Mouse (Mus musculus) neural tube, embryonic 14.5 days (tissue): ENCODE data around the gene Miga1. TPM values are rescaled to one million over a fixed set of nuclear protein-coding genes. Genes with fewer than 3 reads are reported as not detected.

Source experiments
- ATAC-seq: fragments of 200-750 bp; cut with Nextera tagmentation; 2 replicates; pipeline ENCODE4 v1.8.0; 2017; ENCODE audit warnings: low read depth, mild to moderate bottlenecking, moderate TSS enrichment, moderate library complexity
- H3K27ac ChIP-seq: fragments of 300-500 bp; sonication (generic); 2 replicates; pipeline ENCODE4 v1.5.1; 2014; ENCODE audit warnings: low read depth, mild to moderate bottlenecking, control low read depth, low read length, moderate library complexity, mixed read lengths
- H3K27me3 ChIP-seq: fragments of 300-500 bp; sonication (generic); 2 replicates; pipeline ENCODE4 v1.6.1; 2014; ENCODE audit warnings: low read length; ENCODE audit not compliant: control insufficient read depth, insufficient read depth
- H3K36me3 ChIP-seq: fragments of 300-500 bp; sonication (generic); 2 replicates; pipeline ENCODE4 v1.6.1; 2014; ENCODE audit warnings: low read length, mixed read lengths; ENCODE audit not compliant: control insufficient read depth, insufficient read depth
- H3K4me1 ChIP-seq: fragments of 300-500 bp; sonication (generic); 2 replicates; pipeline ENCODE4 v1.6.1; 2014; ENCODE audit warnings: low read length; ENCODE audit not compliant: control insufficient read depth, insufficient read depth
- H3K4me2 ChIP-seq: fragments of 300-500 bp; sonication (generic); 2 replicates; pipeline ENCODE4 v1.6.1; 2014; ENCODE audit warnings: mild to moderate bottlenecking, low read depth, low read length, control low read depth
- H3K4me3 ChIP-seq: fragments of 300-500 bp; sonication (generic); 2 replicates; pipeline ENCODE4 v1.5.1; 2014; ENCODE audit warnings: low read depth, low read length, control low read depth, mixed read lengths
- H3K9ac ChIP-seq: fragments of 300-500 bp; sonication (generic); replicated peaks from 2 replicates; pipeline ENCODE4 v1.6.1; 2014; ENCODE audit warnings: low read depth, mild to moderate bottlenecking, control low read depth, low read length, mixed read lengths
- H3K9me3 ChIP-seq: fragments of 300-500 bp; sonication (generic); 2 replicates; pipeline ENCODE4 v1.6.1; 2016; ENCODE audit warnings: low read length; ENCODE audit not compliant: control insufficient read depth
- WGBS: fragments of 180-500 bp; shearing (Covaris S2); extraction: QIAGEN DNeasy Blood & Tissue Kit; methylation state at CpG from one replicate; pipeline ENCODE4 v1.1.7; 2014; 5-methylcytosine and 5-hydroxymethylcytosine counted together
- polyA plus RNA-seq: library from polyadenylated mRNA; unstranded; fragments of >200 nt; fragmentation: Nextera tagmentation; extraction: Ambion mirVana; gene quantifications from 2 replicates; pipeline ENCODE4 v1.2.1, GENCODE M21; 2014

The Miga1 gene
- polyA plus RNA-seq: 22.5 and 24.1 TPM in 2 replicates

DNA sequence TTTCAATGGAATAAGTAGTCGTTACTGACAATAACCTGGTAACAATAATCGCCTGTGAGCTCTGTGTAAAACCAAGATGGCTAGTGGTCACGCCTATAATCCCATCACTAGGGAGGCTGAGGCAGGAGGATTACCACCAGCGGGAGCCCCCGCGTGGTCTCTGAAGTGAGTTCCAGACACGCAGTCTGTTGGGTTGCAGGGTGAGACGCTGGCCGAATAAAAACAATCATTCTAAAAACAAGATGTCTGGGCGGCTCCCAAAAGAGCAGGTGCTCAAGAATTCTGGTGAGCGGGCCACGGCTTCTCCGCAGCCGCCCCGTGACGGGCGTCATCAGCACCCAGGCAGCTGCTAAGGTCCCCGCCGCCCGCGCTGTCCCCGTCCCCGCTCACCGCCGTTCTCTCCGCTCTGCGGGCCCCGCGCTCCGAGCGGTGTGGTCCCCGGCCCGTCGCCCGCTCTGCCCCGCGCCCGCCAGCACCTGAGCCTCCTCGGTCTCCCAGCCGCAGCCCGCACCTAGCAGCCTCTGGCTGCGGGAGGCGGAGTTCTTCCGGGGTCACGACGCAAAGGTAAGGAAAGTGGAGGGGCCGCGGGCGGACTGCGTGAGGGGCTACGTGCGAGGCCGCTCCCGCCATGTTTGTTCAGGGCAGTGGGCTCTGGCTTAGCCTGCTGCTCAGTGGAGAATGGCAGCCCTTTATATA lies at the start of gene Miga1:
Gene Miga1 (minus strand): TSS at position 546 of the 696 bp plus-strand sequence.
- Histone ChIP-seq H3K27me3 (no peaks in the 10 kb centered on the region), H3K27ac (peak within 1 kb of the TSS; percentile 72), H3K4me2 (peak within 1 kb of the TSS; percentile 52), H3K4me3 (peak within 1 kb of the TSS; percentile 85), H3K9me3 (no peaks in the 10 kb centered on the region), H3K36me3 (peaks cover 6% of the 10 kb centered on the region; the same call in 1 of the 2 replicates), H3K4me1 (no peaks in the 10 kb centered on the region), H3K9ac (peak within 1 kb of the TSS; percentile 60)
- WGBS: 3% methylated on average over 49 of the region's 54 CpGs
- peak; percentile 97 for ATAC-seq

DNA sequence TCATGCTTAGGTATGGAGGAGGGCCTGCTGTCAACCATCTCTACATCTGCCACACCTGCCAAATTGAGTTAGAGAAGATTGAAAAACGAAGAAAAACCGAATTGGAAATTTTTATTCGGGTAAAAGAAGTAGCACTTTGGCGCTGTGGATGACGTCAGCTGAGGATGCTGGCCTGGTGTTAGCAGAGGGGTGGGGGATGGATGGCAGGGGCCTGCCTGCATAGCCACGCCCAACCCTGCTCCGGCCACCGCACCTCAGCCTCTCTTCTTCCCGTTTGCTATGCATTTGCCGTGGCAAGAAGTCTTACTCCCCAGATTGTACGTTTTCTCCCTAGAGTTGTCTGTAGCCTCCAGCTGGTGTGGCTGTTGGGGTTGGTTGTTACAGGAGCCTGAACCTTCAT lies 43.9 kb upstream of the Miga1 start:
- 79% methylated on average over 11 of the region's 11 CpGs for WGBS
- peaks cover 38% of the 10 kb centered on the region for H3K36me3 ChIP-seq

DNA sequence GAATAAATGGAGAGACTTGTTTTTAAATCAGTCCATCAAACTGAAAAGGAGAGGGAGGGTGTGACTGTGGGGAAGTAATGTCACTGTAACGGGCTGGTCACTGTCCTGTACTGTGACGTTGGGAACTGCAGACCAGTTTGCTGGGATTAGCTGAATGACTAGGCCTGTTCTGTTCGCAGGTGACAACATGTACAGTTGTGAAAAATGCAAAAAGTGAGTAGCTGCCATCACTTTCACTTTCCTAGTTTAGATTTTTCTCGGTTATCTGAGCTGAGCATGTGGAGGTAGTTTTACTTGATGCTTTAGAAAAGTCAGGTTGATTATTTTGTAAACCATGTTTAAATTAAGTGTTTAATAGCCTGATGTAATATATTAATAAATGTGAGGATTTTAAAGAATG lies 35.9 kb upstream of the Miga1 start:
- H3K9me3 ChIP-seq: no peaks in the 10 kb centered on the region
- no peak overlapping the region for H3K4me2 ChIP-seq
- H3K9ac ChIP-seq: no peak overlapping the region
- H3K27ac ChIP-seq: no peak overlapping the region
- no peak for ATAC-seq
- H3K4me1 ChIP-seq: no peaks in the 10 kb centered on the region
- peaks cover 52% of the 10 kb centered on the region for H3K36me3 ChIP-seq
- WGBS: 91% methylated on average over 4 of the region's 4 CpGs
- no peak overlapping the region for H3K4me3 ChIP-seq
- H3K27me3 ChIP-seq: no peaks in the 10 kb centered on the region

More for the DNA sequence above, 43.9 kb upstream of the Miga1 start:
- H3K27ac ChIP-seq: no peak overlapping the region
- no peaks in the 10 kb centered on the region for H3K9me3 ChIP-seq
- H3K27me3 ChIP-seq: no peaks in the 10 kb centered on the region
- ATAC-seq: no peak
- no peak overlapping the region for H3K4me2 ChIP-seq
- H3K9ac ChIP-seq: no peak overlapping the region
- no peaks in the 10 kb centered on the region for H3K4me1 ChIP-seq
- H3K4me3 ChIP-seq: no peak overlapping the region

DNA sequence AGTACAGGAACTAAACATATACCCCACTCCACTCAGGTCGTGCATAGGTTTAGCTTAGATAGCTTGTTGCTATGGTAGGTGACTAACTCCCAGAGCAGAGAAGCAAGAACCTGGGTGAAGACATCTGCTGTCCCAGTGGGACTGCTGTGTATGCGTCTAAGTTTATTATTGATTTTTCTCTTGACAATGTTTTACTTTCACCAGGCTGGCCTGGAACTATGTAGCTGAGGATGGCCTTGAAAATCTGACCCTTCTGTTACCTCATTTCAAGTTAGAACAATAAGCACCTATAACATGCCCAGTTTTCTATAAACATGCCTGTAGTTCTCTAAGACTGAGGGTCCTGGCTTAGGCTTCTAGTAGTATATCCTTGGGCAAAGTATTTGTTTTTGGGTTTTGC lies 24.0 kb upstream of the Miga1 start:
- 92% methylated on average over 2 of the region's 2 CpGs for WGBS

DNA sequence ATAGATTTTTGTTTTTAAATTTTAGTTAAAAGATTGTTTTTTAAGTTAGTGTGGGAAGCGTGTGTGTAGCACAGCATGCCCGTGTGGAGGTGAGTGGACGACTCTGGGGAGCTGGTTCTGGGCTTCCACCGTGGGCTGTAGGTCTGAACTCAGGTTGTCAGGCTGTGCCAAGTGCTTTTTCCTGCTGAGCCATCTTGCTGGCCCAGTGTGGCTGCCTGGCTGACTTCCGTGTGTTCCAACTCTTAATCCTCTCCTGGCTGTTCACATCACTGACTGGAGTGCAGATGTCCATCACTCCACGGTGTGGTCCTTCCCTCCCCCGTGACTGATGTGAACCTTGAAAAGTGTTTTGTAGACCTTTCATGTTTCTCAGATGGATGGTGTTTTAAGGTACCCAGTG lies 18.9 kb upstream of the Miga1 start:
- Histone ChIP-seq H3K27me3 (no peaks in the 10 kb centered on the region), H3K4me1 (0 out of 2 replicates have a peak, but pooled peaks cover 3% of the 10 kb centered on the region), H3K4me3 (no peak overlapping the region), H3K36me3 (peaks cover 20% of the 10 kb centered on the region), H3K27ac (no peak overlapping the region), H3K9me3 (no peaks in the 10 kb centered on the region), H3K4me2 (no peak overlapping the region), H3K9ac (no peak overlapping the region)
- WGBS: 89% methylated on average over 7 of the region's 7 CpGs
- ATAC-seq: no peak

More for the DNA sequence above, 24.0 kb upstream of the Miga1 start:
- H3K9me3 ChIP-seq: no peaks in the 10 kb centered on the region
- H3K27me3 ChIP-seq: no peaks in the 10 kb centered on the region
- H3K4me1 ChIP-seq: no peaks in the 10 kb centered on the region
- no peak overlapping the region for H3K9ac ChIP-seq
- H3K4me2 ChIP-seq: no peak overlapping the region
- H3K27ac ChIP-seq: no peak overlapping the region
- no peak for ATAC-seq
- H3K36me3 ChIP-seq: peaks cover 57% of the 10 kb centered on the region
- H3K4me3 ChIP-seq: no peak overlapping the region

DNA sequence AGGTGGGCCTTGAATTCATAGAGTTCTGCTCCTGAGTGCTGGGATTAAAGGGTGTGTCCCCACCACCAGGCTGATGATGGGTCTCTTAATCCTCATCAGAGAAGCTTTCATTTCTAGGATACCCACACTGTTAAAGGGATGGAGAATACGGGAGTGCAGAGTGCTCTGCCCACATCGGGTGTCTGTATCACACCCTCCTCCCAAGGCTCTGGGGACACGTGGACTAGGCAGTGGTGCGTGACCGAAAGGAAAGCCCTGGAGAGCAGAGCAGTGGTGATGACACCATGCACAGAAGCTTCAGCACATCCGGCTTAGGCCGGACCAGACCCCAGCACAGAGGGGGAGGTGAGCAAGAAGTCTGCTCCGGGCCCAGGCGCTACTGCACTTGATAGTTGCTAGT lies 16.5 kb upstream of the Miga1 start:
- H3K9me3 ChIP-seq: no peaks in the 10 kb centered on the region
- H3K4me1 ChIP-seq: peaks cover 7% of the 10 kb centered on the region; the same call in 1 of the 2 replicates
- H3K4me3 ChIP-seq: no peak overlapping the region
- WGBS: 84% methylated on average over 9 of the region's 9 CpGs
- no peaks in the 10 kb centered on the region for H3K27me3 ChIP-seq
- H3K36me3 ChIP-seq: peaks cover under 1% of the 10 kb centered on the region; the same call in 1 of the 2 replicates
- no peak overlapping the region for H3K27ac ChIP-seq
- ATAC-seq: no peak
- H3K4me2 ChIP-seq: no peak overlapping the region
- no peak overlapping the region for H3K9ac ChIP-seq

DNA sequence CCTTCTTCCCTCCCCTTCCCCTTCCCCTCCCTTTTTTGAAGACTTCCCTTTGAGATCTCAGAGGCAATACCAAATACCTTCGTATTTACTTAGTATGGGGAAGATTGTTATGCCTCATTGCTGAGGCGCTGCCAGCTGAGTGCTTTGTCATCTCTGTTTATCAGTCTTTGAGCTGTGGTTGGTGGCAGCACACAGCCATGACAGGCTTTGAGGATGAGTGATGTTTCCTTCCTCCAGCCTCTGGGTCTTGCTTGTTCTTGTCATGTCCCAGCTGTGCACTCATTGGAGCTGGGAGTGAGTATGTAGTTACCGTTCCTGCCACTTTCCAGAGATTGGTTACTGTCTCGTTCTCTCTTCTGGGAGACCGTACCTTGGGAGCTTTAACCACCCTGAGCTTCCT lies 15.2 kb upstream of the Miga1 start:
- Histone ChIP-seq H3K36me3 (no peaks in the 10 kb centered on the region), H3K4me1 (peaks cover 7% of the 10 kb centered on the region; the same call in 1 of the 2 replicates), H3K9me3 (no peaks in the 10 kb centered on the region), H3K27ac (no peak overlapping the region), H3K27me3 (no peaks in the 10 kb centered on the region), H3K4me3 (no peak overlapping the region), H3K9ac (no peak overlapping the region), H3K4me2 (no peak overlapping the region)
- WGBS: 61% methylated on average over 5 of the region's 5 CpGs
- no peak for ATAC-seq

DNA sequence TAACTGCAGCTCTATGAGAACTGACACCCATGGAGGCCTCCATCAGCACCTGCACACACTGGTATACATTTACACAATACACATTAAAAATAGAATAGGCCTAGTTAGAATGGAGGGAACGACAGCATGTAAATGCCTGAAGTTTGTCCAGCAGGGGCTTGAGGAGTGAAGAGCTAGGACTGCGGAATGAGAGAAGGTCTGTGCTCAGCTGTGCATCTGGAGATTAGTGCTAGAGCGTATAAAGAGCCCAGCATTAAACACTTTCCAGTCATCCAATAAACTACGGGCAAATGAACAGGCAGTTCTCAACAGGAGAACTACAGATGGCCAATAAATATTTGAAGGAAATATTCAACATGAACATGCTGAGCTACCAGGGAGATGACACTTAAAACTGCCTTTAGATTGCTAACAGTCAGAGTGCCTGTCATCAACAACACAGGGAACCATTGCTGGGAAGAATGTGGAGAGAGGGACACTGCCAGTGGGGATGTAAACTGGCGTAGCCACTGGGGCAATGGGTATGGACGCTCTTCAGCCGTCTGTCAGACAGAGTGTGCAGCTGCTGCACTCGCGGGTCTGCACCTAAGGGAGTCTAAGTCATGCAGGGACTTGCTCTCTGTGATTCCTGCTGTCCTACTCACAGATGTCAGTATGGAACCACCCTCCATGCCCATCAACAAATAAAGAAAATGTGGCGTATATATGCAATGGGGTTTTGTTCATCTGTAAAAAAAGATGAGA lies 13.4 kb upstream of the Miga1 start:
- Histone ChIP-seq H3K4me3 (no peak overlapping the region), H3K27ac (peak overlapping the region; percentile 22; the same call in 1 of the 2 replicates), H3K4me2 (no peak overlapping the region), H3K4me1 (peaks cover 9% of the 10 kb centered on the region; the same call in 1 of the 2 replicates), H3K9me3 (no peaks in the 10 kb centered on the region), H3K27me3 (no peaks in the 10 kb centered on the region), H3K36me3 (no peaks in the 10 kb centered on the region), H3K9ac (no peak overlapping the region)
- WGBS: 50% methylated on average over 10 of the region's 10 CpGs
- peak; percentile 67; the same call in 1 of the 2 replicates for ATAC-seq

DNA sequence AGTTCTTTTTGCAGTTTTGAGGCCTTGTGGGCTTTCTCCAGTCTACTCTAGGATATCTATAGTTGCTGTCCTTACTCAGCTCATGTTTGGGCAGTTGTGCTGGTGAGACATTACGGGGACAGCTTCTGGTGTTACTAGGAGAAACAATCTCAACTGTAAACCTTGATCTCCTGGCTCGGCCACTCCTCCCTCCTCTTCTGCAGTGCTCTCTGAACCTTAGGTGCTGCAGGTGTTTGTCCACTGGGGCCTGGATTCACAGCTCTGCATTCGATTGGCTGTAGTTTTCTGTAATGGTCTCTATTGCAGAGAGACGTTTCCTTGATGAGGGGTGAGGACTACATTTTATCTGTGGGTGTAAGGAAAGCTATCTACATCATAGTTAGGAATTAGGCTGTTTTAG lies 12.1 kb upstream of the Miga1 start:
- no peak for ATAC-seq
- WGBS: 84% methylated on average over 4 of the region's 4 CpGs
- H3K4me1 ChIP-seq: peaks cover 16% of the 10 kb centered on the region
- no peak overlapping the region for H3K4me3 ChIP-seq
- no peak overlapping the region for H3K27ac ChIP-seq
- no peaks in the 10 kb centered on the region for H3K27me3 ChIP-seq
- H3K9ac ChIP-seq: no peak overlapping the region
- H3K36me3 ChIP-seq: no peaks in the 10 kb centered on the region
- no peaks in the 10 kb centered on the region for H3K9me3 ChIP-seq
- no peak overlapping the region for H3K4me2 ChIP-seq
